Mouse (Mus musculus) ES-E14 (cell line): ENCODE measurements around the gene Ubl4b. TPM values are rescaled to one million over a fixed set of nuclear protein-coding genes. Genes with fewer than 3 reads are reported as not detected.

Experiments
- DNase-seq: peaks from one replicate; pipeline ENCODE4 v3.0.0-alpha.2; 2013; ENCODE audit warnings: low read depth, low spot score
- H3K27ac ChIP-seq: 2 replicates; pipeline ENCODE4 v1.5.1; 2012; ENCODE audit warnings: low read depth, mild to moderate bottlenecking, low read length, moderate library complexity, mixed read lengths; ENCODE audit not compliant: poor library complexity, insufficient read depth, severe bottlenecking
- H3K36me3 ChIP-seq: 2 replicates; pipeline ENCODE4 v1.6.1; 2012; ENCODE audit warnings: mild to moderate bottlenecking, low read length, moderate library complexity, mixed read lengths; ENCODE audit not compliant: control insufficient read depth, poor library complexity, insufficient read depth, severe bottlenecking
- H3K4me1 ChIP-seq, 2 experiments: fragments of 150-350 bp in 1 of 2; sonication (generic) in 1 of 2; 2 replicates each; pipeline ENCODE4 v1.6.1; 2012; ENCODE audit warnings: low read length in 2 of 2, mild to moderate bottlenecking in 1 of 2, mixed read lengths in 1 of 2; ENCODE audit not compliant: control insufficient read depth in 2 of 2, insufficient read depth in 2 of 2, poor library complexity in 1 of 2
- H3K4me3 ChIP-seq, 2 experiments: fragments of 150-350 bp in 1 of 2; sonication (generic) in 1 of 2; 2 replicates each; pipeline ENCODE4 v1.5.1; 2012; ENCODE audit warnings: low read length in 2 of 2, low read depth in 1 of 2, mild to moderate bottlenecking in 1 of 2, mixed read lengths in 1 of 2; ENCODE audit not compliant: insufficient read depth in 1 of 2, poor library complexity in 1 of 2, severe bottlenecking in 1 of 2
- H3K9ac ChIP-seq: 2 replicates; pipeline ENCODE4 v1.6.1; 2012; ENCODE audit warnings: low read depth, mild to moderate bottlenecking, low read length, mixed read lengths; ENCODE audit not compliant: poor library complexity, insufficient read depth, severe bottlenecking
- H3K9me3 ChIP-seq: fragments of 150-350 bp; sonication (generic); 2 replicates; pipeline ENCODE4 v1.6.1; 2012; ENCODE audit warnings: low read depth, mild to moderate bottlenecking, low read length; ENCODE audit not compliant: control insufficient read depth, insufficient read depth
- CHD2 ChIP-seq: IDR thresholded peaks from 2 replicates; pipeline ENCODE4 v1.6.1; 2014; ENCODE audit warnings: mild to moderate bottlenecking, low read depth, low read length, inconsistent platforms
- HCFC1 ChIP-seq: IDR thresholded peaks from 2 replicates; pipeline ENCODE4 v1.6.1; 2012; ENCODE audit warnings: low read length, inconsistent platforms, borderline replicate concordance; ENCODE audit not compliant: insufficient read depth
- MAFK ChIP-seq: IDR thresholded peaks from 2 replicates; pipeline ENCODE4 v1.6.1; 2014; ENCODE audit warnings: mild to moderate bottlenecking, low read depth, low read length, inconsistent platforms; ENCODE audit not compliant: insufficient read depth
- ZC3H11A ChIP-seq: IDR thresholded peaks from 2 replicates; pipeline ENCODE4 v1.6.1; 2012; ENCODE audit warnings: low read depth, mild to moderate bottlenecking, inconsistent platforms, low read length, borderline replicate concordance
- ZNF384 ChIP-seq: IDR thresholded peaks from 2 replicates; pipeline ENCODE4 v1.6.1; 2012; ENCODE audit warnings: low read depth, low read length, inconsistent platforms
- in situ Hi-C, 2 experiments: fragments of 600-800 bp; cut with MboI; formaldehyde crosslinking; loops; one replicate each; pipeline ENCODE4 v1.15.1; 2025; ENCODE audit warnings: low sequenced_read_pairs in 2 of 2, inconsistent platforms in 1 of 2; ENCODE audit not compliant: unreplicated experiment in 2 of 2
- total RNA-seq: library from RNA; depleted of rRNA; stranded (reverse); fragments of 300-350 nt; gene quantifications from 2 replicates; pipeline ENCODE4 v1.2.3, GENCODE M21; 2012

Gene Ubl4b
- total RNA-seq, 1 experiment: not detected

DNA sequence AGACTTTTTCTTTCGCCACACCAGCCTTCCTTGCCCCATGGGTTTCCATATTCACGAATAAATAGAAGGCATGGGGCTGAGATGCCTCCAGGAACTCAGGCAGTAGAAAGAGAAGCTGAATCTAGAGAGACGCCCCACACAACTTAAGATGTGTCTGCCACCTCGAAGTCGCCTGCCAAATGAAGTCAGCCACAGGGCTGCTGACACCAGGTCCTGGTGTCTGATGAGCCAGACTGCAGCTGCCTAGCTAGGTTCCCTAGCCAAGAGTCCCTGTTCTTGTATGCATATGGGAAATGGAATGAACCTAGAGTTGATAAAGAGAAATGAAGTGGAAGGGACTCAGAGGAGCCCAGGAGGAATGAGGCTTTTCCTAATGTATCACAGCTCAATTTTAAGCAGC is 9.6 kb downstream of the Ubl4b start:
- H3K36me3 ChIP-seq: no peaks in the 10 kb centered on the region
- no peaks in the 10 kb centered on the region for H3K4me1 ChIP-seq
- H3K9me3 ChIP-seq: no peaks in the 10 kb centered on the region
- no peak for DNase-seq
- in situ Hi-C loops: no loop called here
- H3K9ac ChIP-seq: no peak overlapping the region
- no peak overlapping the region for H3K27ac ChIP-seq
- TF ChIP-seq CHD2: no peak
- TF ChIP-seq ZC3H11A: no peak
- TF ChIP-seq HCFC1: no peak
- no peak for TF ChIP-seq MAFK
- TF ChIP-seq ZNF384: no peak
- no peak overlapping the region for H3K4me3 ChIP-seq

- Histone ChIP-seq H3K27ac (no peak overlapping the region), H3K36me3 (no peaks in the 10 kb centered on the region), H3K4me1 (no peaks in the 10 kb centered on the region), H3K4me3 (no peak overlapping the region), H3K9ac (no peak overlapping the region), H3K9me3 (no peaks in the 10 kb centered on the region)
- in situ Hi-C loops: no loop called here
- no peak for DNase-seq
- TF ChIP-seq ZC3H11A (no peak), ZNF384 (no peak)
Observed at GRCm38 (mm10) chr3:107543158-107544080, 11.5 kb downstream of the Ubl4b start.

- Histone ChIP-seq H3K4me1 (no peaks in the 10 kb centered on the region), H3K36me3 (no peaks in the 10 kb centered on the region), H3K9ac (no peak overlapping the region), H3K9me3 (no peaks in the 10 kb centered on the region), H3K4me3 (no peak overlapping the region), H3K27ac (no peak overlapping the region)
- in situ Hi-C loops: no loop called here
- no peak for TF ChIP-seq HCFC1
- no peak for TF ChIP-seq CHD2
- DNase-seq: no peak
Observed at GRCm38 (mm10) chr3:107542584-107542983, 12.3 kb downstream of the Ubl4b start.

GRCm38 (mm10) chr3:107537504-107537889 is 17.4 kb downstream of the Ubl4b start:
- Histone ChIP-seq H3K4me3 (no peak overlapping the region), H3K36me3 (no peaks in the 10 kb centered on the region), H3K9ac (no peak overlapping the region), H3K27ac (no peak overlapping the region), H3K9me3 (no peaks in the 10 kb centered on the region), H3K4me1 (no peaks in the 10 kb centered on the region)
- DNase-seq: no peak
- in situ Hi-C loops: no loop called here
- no peak for TF ChIP-seq HCFC1
- TF ChIP-seq MAFK: no peak
